Mouse (Mus musculus) lung, embryonic 15.5 days (tissue): ENCODE measurements around the gene Rtn4rl2. TPM values are rescaled to one million over a fixed set of nuclear protein-coding genes. Genes with fewer than 3 reads are reported as not detected.

ENCODE experiments used
- ATAC-seq: fragments of 200-750 bp; cut with Nextera tagmentation; 2 replicates; pipeline ENCODE4 v1.8.0; 2017; ENCODE audit warnings: moderate number of reproducible peaks, borderline replicate concordance; ENCODE audit not compliant: low FRiP score, low TSS enrichment; ENCODE audit errors: extremely low read depth
- H3K27ac ChIP-seq: fragments of 300-500 bp; sonication (generic); 2 replicates; pipeline ENCODE4 v1.5.1; 2015; ENCODE audit warnings: moderate library complexity, mild to moderate bottlenecking, inconsistent platforms
- H3K27me3 ChIP-seq: fragments of 300-500 bp; sonication (generic); 2 replicates; pipeline ENCODE4 v1.6.1; 2015; ENCODE audit warnings: inconsistent platforms
- H3K36me3 ChIP-seq: fragments of 300-500 bp; sonication (generic); 2 replicates; pipeline ENCODE4 v1.6.1; 2015; ENCODE audit warnings: inconsistent platforms
- H3K4me1 ChIP-seq: fragments of 300-500 bp; sonication (generic); 2 replicates; pipeline ENCODE4 v1.6.1; 2015; ENCODE audit warnings: inconsistent platforms
- H3K4me2 ChIP-seq: fragments of 300-500 bp; sonication (generic); 2 replicates; pipeline ENCODE4 v1.6.1; 2015; ENCODE audit warnings: inconsistent platforms, mild to moderate bottlenecking, moderate library complexity
- H3K4me3 ChIP-seq: fragments of 300-500 bp; sonication (generic); 2 replicates; pipeline ENCODE4 v1.5.1; 2015; ENCODE audit warnings: mild to moderate bottlenecking, inconsistent platforms
- H3K9ac ChIP-seq: fragments of 300-500 bp; sonication (generic); 2 replicates; pipeline ENCODE4 v1.6.1; 2015; ENCODE audit warnings: inconsistent platforms
- H3K9me3 ChIP-seq: fragments of 300-500 bp; sonication (generic); 2 replicates; pipeline ENCODE4 v1.6.1; 2016; ENCODE audit warnings: inconsistent platforms
- WGBS: fragments of 180-500 bp; shearing (Covaris S2); methylation state at CpG from one replicate; pipeline ENCODE4 v1.1.7; 2015; 5-methylcytosine and 5-hydroxymethylcytosine counted together
- polyA plus RNA-seq: library from polyadenylated mRNA; unstranded; fragments of >200 nt; fragmentation: Nextera tagmentation; extraction: Ambion mirVana; gene quantifications from 2 replicates; pipeline ENCODE4 v1.2.1, GENCODE M21; 2015

The Rtn4rl2 gene
- polyA plus RNA-seq, 1 experiment from 2014 or later = 0.79 TPM

DNA sequence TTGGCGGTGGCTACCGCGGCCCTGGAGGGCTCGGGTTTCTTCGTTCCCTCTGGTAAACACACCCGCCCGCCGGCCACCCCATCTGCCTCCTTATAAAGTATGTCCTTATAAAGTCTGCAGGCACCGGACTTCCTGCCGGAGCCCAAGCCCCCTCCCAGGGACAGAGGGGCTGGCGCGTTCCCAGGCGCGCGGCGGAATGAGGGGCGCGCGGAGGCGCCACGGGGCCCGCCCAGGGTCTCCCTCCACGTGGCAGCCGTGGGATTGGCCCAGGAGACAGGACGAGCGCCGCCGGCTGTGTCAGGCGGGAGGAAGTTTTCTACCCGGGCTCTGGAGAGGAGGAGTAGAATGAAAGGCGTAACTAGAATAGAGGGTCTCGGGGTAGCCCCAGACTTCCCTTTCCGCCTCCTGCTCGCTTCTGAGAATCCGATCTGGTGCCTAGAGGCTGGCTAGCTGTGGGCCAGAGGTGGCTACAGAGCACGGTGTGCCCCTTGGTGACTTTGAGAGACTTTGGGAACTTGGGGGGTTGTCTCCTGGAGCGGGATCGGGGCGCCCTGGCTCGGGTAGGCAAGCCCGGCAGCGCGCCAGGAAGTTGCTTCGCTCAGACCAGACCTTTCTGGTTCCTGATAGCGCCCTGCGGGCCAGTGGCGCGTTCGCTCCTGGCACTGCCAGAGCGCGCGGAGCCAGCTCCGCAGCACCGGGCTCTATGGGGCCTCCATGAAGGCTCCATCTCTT lies 46.3 kb downstream of the Rtn4rl2 start:
- H3K4me3 ChIP-seq = peak overlapping the region; percentile 63
- WGBS = under 1% methylated on average over 54 of the region's 54 CpGs
- no peaks in the 10 kb centered on the region for H3K9me3 ChIP-seq
- H3K4me1 ChIP-seq = peaks cover 36% of the 10 kb centered on the region
- ATAC-seq = peak; percentile 91
- peak overlapping the region; percentile 97 for H3K4me2 ChIP-seq
- H3K27me3 ChIP-seq = peaks cover 13% of the 10 kb centered on the region; the same call in 1 of the 2 replicates
- H3K9ac ChIP-seq = peak overlapping the region; percentile 70
- peak overlapping the region; percentile 93 for H3K27ac ChIP-seq
- H3K36me3 ChIP-seq = no peaks in the 10 kb centered on the region

DNA sequence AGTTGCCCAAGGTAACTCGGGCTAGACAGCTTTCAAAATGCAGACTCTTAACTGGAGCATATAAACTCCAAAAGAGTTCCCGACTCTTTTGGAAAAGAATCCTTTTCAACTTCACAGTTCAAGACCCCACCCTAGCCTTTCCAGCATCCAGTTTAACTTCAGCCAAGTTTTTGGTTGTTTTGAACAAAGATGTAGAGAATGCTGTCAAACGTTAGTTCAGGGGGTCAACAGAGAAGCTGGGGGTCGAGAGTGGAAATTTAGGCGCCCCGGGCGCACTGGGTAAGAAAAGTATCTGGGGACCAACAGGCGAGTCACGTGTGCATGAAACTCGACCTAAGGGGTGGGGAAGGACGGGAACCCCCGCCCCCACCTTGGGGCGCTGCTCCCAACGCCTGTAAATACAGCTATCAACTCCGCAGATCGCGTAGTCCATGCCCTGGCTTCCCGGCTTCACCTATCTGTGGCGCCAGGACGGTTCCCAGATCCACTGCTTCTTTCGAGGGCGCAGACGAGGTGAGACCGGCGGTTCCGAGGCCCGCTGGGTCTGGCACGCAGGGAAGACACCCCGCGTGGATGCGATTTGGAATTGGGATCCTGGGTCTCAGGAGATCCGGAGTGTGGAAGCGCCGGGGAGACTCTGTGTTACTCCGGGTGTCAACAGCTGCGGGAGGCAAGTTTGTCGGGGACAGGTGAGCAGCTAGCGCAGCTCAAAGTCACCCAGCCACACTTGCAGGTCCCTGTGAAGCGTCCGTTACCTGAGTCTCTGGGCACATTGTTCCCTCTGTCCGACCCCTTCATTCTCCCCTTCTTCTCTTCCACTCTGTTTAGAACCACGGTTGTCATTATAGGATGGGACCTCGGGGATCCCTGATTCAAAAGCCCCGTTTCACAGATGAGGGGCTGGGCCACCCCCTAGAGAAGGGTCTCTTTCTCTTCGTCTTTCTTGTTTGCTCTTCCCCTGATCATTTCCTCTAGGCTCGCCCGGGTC lies 47.2 kb downstream of the Rtn4rl2 start:
- H3K36me3 ChIP-seq = no peaks in the 10 kb centered on the region
- peak overlapping the region; percentile 63 for H3K4me3 ChIP-seq
- H3K27me3 ChIP-seq = peaks cover 13% of the 10 kb centered on the region; the same call in 1 of the 2 replicates
- no peaks in the 10 kb centered on the region for H3K9me3 ChIP-seq
- under 1% methylated on average over 47 of the region's 47 CpGs for WGBS
- peaks cover 30% of the 10 kb centered on the region for H3K4me1 ChIP-seq
- peak overlapping the region; percentile 70 for H3K9ac ChIP-seq
- peak overlapping the region; percentile 93 for H3K27ac ChIP-seq
- ATAC-seq = peak; percentile 27; the same call in 1 of the 2 replicates
- peak overlapping the region; percentile 97 for H3K4me2 ChIP-seq

DNA sequence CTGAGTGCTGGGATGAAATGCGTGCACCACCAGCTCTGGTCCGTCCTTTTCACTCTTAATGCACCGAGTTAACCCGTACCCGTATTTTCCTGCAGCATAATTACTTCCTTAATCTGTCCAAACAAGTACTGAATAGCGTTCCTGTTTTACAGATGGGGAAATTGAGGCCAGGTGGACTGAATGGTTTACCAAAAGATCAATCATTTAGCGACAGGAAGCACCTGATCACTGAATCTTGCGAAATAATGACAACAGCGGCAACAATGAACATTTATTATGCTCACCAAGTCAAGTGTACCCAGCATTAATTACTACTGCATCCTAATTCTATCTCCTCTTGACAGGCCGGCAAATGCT lies 47.9 kb downstream of the Rtn4rl2 start, which contains the start of gene Slc43a1:
Gene Slc43a1 (plus strand): TSS at position 258 of the 357 bp plus-strand sequence.
- Histone ChIP-seq H3K4me3 (peak within 1 kb of the TSS; percentile 63), H3K9ac (peak within 1 kb of the TSS; percentile 70), H3K36me3 (no peaks in the 10 kb centered on the region), H3K4me1 (peaks cover 30% of the 10 kb centered on the region), H3K9me3 (no peaks in the 10 kb centered on the region), H3K4me2 (peak within 1 kb of the TSS; percentile 97), H3K27ac (peak within 1 kb of the TSS; percentile 93), H3K27me3 (peaks cover 13% of the 10 kb centered on the region; the same call in 1 of the 2 replicates)
- WGBS = 27% methylated on average over 10 of the region's 10 CpGs
- no peak for ATAC-seq

DNA sequence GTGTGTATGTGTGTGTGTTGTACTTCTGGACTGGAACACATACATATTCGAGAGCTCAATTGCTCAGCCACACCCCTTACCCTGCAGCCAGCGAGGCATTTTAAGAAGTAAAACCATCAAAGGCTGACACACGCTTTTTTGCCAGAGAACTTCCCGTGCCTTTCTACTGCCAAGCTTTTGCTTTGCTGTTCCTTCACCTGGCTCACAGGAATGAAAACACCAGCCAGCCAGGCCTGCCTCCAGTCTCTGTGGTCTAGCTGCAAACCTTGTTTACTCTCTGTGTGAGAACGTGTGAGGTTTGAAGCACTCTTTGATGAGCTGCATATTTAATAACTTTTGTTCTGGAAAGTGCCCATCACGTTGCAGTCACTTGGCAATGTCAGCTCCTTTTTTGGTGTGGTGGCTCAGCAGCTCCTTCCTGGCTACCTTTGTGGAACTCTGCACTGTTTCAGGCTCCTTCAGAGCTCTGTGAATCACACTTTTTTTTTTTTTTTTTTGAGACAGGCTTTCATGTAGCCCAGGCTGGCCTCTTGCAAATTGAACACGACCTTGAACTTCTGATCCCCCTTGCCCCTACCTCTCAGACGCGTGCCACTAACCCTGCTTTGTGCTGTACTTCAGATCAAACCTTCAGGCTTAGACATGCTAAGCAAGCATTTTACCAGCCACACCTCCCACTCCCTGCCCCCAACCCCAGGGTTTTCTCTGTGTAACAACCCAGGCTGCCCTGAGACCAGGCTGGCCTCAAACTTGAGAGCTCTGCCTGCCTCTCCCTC lies 48.5 kb downstream of the Rtn4rl2 start:
- Histone ChIP-seq H3K27me3 (peaks cover 13% of the 10 kb centered on the region; the same call in 1 of the 2 replicates), H3K9me3 (no peaks in the 10 kb centered on the region), H3K4me3 (no peak overlapping the region), H3K4me2 (peak overlapping the region; percentile 97), H3K27ac (no peak overlapping the region), H3K36me3 (no peaks in the 10 kb centered on the region), H3K4me1 (peaks cover 30% of the 10 kb centered on the region), H3K9ac (no peak overlapping the region)
- ATAC-seq = no peak
- WGBS = 27% methylated on average over 9 of the region's 9 CpGs

DNA sequence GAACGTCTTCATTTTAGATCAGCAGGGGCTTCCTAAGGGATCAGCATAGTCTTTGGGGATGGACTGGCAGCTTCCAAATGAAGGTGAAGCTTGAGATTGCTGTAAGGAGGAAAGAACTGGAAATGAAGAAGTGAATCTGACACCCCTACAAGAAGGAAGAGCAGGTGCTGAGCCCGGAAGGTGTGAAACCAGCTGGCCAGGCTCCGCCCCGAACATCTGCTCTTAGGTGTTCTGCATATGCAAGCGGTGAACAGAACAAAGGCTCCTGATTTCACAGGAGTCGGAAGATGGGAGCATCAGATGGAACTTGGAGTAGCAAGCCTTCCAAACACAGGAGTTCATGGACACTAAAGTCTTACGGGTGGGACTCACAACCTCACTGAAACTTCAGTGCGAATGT lies 49.4 kb downstream of the Rtn4rl2 start:
- Histone ChIP-seq H3K27me3 (peaks cover 13% of the 10 kb centered on the region; the same call in 1 of the 2 replicates), H3K9ac (no peak overlapping the region), H3K9me3 (no peaks in the 10 kb centered on the region), H3K36me3 (no peaks in the 10 kb centered on the region), H3K4me3 (no peak overlapping the region), H3K4me1 (peaks cover 31% of the 10 kb centered on the region), H3K27ac (no peak overlapping the region), H3K4me2 (no peak overlapping the region)
- ATAC-seq = no peak
- 49% methylated on average over 8 of the region's 8 CpGs for WGBS

DNA sequence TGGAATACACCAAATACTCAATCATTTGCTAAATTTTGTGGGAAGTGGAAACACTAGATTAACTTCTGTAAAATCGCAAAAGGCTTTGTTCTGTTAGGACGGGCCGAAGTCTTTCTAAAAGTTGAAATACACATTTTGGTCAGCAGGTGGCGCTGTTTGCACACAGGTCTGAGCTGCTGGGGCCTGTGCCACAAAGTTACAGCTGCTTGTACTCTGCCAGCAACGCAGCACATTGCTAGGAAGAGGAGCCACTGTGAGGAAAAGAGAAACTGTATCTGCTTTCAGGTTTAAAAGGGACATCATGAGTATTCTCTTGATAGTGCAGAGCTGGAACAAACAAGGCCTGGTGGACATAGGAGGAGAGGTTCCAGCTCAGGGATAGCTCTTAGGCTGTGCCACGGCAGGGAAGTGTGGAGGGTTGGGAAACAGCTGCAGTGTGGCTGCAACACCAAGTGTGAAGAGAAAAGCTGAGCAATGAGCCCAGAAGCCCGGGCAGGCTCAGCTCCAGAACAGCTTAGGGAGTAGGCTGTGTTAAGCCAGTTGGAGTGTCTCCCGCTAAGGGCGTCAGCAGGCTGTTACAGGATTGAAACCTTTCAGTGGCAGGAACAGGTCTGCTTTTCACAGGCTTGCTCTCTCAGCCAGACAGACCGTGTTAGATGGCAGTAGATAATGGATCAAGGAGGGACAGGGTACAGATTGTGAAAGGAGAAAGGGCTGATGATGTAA lies 54.7 kb downstream of the Rtn4rl2 start:
- no peaks in the 10 kb centered on the region for H3K9me3 ChIP-seq
- no peak overlapping the region for H3K9ac ChIP-seq
- peaks cover 5% of the 10 kb centered on the region; the same call in 1 of the 2 replicates for H3K36me3 ChIP-seq
- ATAC-seq = peak; percentile 81
- 19% methylated on average over 10 of the region's 10 CpGs for WGBS
- 0 out of 2 replicates have a peak, but pooled peaks cover 5% of the 10 kb centered on the region for H3K27me3 ChIP-seq
- peaks cover 15% of the 10 kb centered on the region for H3K4me1 ChIP-seq
- H3K4me3 ChIP-seq = no peak overlapping the region
- H3K4me2 ChIP-seq = no peak overlapping the region
- peak overlapping the region; percentile 66 for H3K27ac ChIP-seq

DNA sequence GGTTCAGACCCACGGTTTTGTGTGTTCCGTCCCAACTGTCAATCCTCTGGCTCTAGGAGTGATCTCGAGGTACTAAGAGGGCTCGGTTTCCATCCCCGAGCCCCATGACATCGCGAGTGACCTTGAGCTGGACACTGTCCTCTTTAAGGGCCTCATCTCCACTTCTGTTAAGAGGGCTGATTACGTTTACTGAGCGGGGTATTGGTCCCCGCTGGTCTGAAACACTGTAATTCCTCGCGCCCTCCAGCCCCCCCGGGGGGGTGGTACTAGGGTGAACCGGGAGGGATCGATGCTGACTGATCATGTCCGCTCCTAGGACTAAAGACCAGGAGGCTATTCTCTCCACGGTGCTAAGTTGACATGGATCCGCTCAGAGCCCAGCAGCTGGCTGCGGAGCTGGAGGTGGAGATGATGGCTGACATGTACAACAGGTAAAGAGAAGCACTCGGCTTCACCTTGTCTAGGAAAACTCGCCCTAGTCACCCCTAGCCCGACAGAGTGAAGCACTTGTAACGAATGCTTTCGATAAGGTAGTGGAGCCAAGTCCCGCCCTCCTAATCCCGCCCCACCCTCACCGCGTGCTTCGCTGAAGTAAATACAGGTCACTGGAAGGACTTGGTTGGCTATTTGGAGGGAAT lies 59.1 kb downstream of the Rtn4rl2 start:
- Histone ChIP-seq H3K4me1 (peaks cover 12% of the 10 kb centered on the region), H3K9me3 (no peaks in the 10 kb centered on the region), H3K27ac (no peak overlapping the region), H3K9ac (peak overlapping the region; percentile 60), H3K27me3 (no peaks in the 10 kb centered on the region), H3K4me2 (peak overlapping the region; percentile 95), H3K4me3 (peak overlapping the region; percentile 57), H3K36me3 (peaks cover 5% of the 10 kb centered on the region; the same call in 1 of the 2 replicates)
- ATAC-seq = peak; percentile 10; the same call in 1 of the 2 replicates
- WGBS = under 1% methylated on average over 29 of the region's 29 CpGs

DNA sequence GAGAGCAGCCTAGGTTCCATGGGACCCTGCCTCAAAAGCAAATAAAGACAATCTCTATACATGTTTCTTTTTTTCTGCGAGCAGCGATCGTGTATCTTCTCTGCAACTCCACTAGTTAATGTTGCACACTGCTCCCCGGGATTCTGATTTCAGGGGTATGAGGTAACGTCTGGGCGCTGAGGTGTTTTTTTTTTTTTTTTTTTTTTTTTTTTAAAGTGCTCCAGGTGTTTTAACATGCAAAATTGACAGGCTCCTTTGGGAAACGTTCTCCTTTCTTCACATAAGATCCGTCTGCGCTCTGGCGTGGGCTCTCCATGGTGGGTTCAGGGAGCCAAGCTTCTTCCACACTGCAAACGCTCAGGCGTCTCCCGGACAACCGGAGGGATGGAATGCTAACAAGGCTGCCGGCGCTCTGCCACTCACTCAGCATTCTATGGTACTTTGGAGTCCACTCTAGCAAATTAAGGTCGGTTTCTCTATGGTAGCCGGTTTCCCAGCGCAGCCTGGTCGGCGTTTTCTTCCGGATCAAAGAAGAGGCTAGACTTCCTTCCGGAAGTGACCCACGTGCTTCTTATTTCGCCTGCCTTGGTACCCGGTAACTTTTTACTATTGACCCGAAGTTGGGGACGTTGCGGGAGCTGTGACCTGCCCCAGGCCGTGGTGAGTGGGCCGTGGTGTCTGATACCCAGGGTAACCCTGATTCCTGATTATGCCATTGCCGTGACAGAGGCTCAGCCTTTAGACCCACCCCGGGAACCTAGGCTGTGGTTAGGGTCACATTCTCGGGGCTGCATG lies 59.8 kb downstream of the Rtn4rl2 start, which contains the start of gene Timm10:
Gene Timm10 (plus strand): TSS at position 510 of the 795 bp plus-strand sequence.
- ATAC-seq = peak; percentile 82
- no peaks in the 10 kb centered on the region for H3K27me3 ChIP-seq
- H3K36me3 ChIP-seq = peaks cover 5% of the 10 kb centered on the region; the same call in 1 of the 2 replicates
- H3K9me3 ChIP-seq = no peaks in the 10 kb centered on the region
- peak within 1 kb of the TSS; percentile 60 for H3K9ac ChIP-seq
- peak within 1 kb of the TSS; percentile 57 for H3K4me3 ChIP-seq
- H3K4me2 ChIP-seq = peak within 1 kb of the TSS; percentile 95
- peaks cover 10% of the 10 kb centered on the region for H3K4me1 ChIP-seq
- WGBS = under 1% methylated on average over 34 of the region's 34 CpGs
- H3K27ac ChIP-seq = no peak within 1 kb of the TSS

DNA sequence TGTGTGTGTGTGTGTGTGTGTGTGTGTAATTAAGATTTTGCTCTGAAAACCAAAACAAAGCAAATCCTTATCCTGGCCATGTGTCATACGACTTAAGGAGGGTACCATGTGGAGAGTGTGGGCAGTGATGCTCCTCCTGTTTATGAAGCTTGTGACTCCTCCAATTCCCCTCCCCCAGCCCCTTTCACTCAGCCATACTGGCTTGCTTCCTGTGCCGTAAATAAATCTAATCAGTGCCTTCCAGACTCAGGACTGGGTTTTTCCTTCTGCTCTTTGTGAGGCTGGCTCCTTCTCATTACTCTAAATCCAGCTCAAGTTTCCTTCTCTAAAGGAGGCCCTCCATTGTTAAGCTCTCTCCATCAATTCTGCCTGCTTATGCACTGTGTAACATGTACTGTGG lies 63.3 kb downstream of the Rtn4rl2 start:
- WGBS = 43% methylated on average over 2 of the region's 2 CpGs
- no peaks in the 10 kb centered on the region for H3K9me3 ChIP-seq
- no peaks in the 10 kb centered on the region for H3K36me3 ChIP-seq
- H3K9ac ChIP-seq = no peak overlapping the region
- no peak overlapping the region for H3K4me2 ChIP-seq
- 0 out of 2 replicates have a peak, but pooled peaks cover 4% of the 10 kb centered on the region for H3K27me3 ChIP-seq
- no peak for ATAC-seq
- H3K27ac ChIP-seq = no peak overlapping the region
- peaks cover 10% of the 10 kb centered on the region for H3K4me1 ChIP-seq
- H3K4me3 ChIP-seq = no peak overlapping the region

DNA sequence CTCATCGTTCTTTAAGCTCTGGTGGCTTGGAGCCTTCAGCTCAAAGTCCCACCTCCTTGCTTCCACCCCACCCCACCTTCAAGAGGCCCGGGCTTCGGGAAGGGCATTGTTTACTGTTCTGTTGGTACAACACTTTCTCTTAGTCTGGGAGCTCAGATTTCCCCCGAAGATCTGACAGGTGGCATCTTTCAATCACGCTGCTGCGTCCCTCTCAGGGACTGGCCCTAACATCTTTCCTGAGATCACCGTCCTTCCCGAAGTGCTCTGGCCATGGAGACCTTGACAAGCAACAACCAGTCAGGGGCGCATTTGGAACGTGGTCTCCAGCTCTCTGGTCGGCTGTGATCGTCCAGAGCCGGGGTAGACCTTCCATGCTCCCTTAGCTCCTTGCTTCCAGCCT lies 64.0 kb downstream of the Rtn4rl2 start, which contains the start of gene Smtnl1:
Gene Smtnl1 (minus strand): TSS at position 101 of the 400 bp plus-strand sequence.
- no peak for ATAC-seq
- Histone ChIP-seq H3K4me2 (no peak within 1 kb of the TSS), H3K36me3 (no peaks in the 10 kb centered on the region), H3K9me3 (no peaks in the 10 kb centered on the region), H3K4me3 (no peak within 1 kb of the TSS), H3K27me3 (0 out of 2 replicates have a peak, but pooled peaks cover 4% of the 10 kb centered on the region), H3K27ac (no peak within 1 kb of the TSS), H3K9ac (no peak within 1 kb of the TSS), H3K4me1 (peaks cover 3% of the 10 kb centered on the region)
- WGBS = 34% methylated on average over 13 of the region's 13 CpGs
